ENCODE assay signal across 25 mouse cellular contexts in genomic region chr2:155394586-155394985, GRCm38 (mm10).
"Had no signal": no experiment of that assay in that cellular context is flagged by ENCODE, and none has a peak within 500 bp of the region (broad histone marks: within the 10 kb centered on the region; RNA-seq: fewer than 3 reads in every experiment).

No protein-coding gene starts in this region.

- DNase-seq: kidney, postnatal 10 days; kidney, postnatal 36 days; layer of hippocampus, postnatal 36 days; liver; lung, adult 18-20 months; lung, postnatal 10 days; lung, postnatal 36 days; right cerebral cortex, adult 18-20 months; right cerebral cortex, postnatal 14 days; right cerebral cortex, postnatal 4 days; thymus, adult 2 months; thymus, postnatal 14 days; thymus, postnatal 4 days had no signal

- H3K4me3 ChIP-seq: kidney, embryonic 15.5 days; left cerebral cortex, adult 2 months; limb, embryonic 13.5 days; liver, embryonic 12.5 days; liver, embryonic 15.5 days; lung, embryonic 15.5 days; megakaryocyte, embryonic 14.5 days; midbrain, embryonic 10.5 days; midbrain, embryonic 15.5 days; neural tube, embryonic 12.5 days; neural tube, embryonic 15.5 days had no signal

- H3K9me3 ChIP-seq: kidney, embryonic 15.5 days; limb, embryonic 13.5 days; liver, embryonic 12.5 days; liver, embryonic 15.5 days; lung, embryonic 15.5 days; megakaryocyte, embryonic 14.5 days; midbrain, embryonic 10.5 days; midbrain, embryonic 15.5 days; neural tube, embryonic 12.5 days; neural tube, embryonic 15.5 days had no signal

- H3K27ac ChIP-seq: kidney, embryonic 15.5 days; left cerebral cortex, adult 2 months; limb, embryonic 13.5 days; liver, embryonic 12.5 days; liver, embryonic 15.5 days; lung, embryonic 15.5 days; midbrain, embryonic 10.5 days; midbrain, embryonic 15.5 days; neural tube, embryonic 12.5 days; neural tube, embryonic 15.5 days; stomach, postnatal 0 days had no signal

- H3K4me2 ChIP-seq: kidney, embryonic 15.5 days; limb, embryonic 13.5 days; liver, embryonic 12.5 days; liver, embryonic 15.5 days; lung, embryonic 15.5 days; midbrain, embryonic 15.5 days; neural tube, embryonic 12.5 days; neural tube, embryonic 15.5 days had no signal

- H3K27me3 ChIP-seq: kidney, embryonic 15.5 days; limb, embryonic 13.5 days; liver, embryonic 12.5 days; liver, embryonic 15.5 days; lung, embryonic 15.5 days; megakaryocyte, embryonic 14.5 days; midbrain, embryonic 15.5 days; neural tube, embryonic 12.5 days; neural tube, embryonic 15.5 days had no signal

- H3K9ac ChIP-seq: kidney, embryonic 15.5 days; limb, embryonic 13.5 days; liver, embryonic 12.5 days; liver, embryonic 15.5 days; lung, embryonic 15.5 days; midbrain, embryonic 15.5 days; neural tube, embryonic 12.5 days; neural tube, embryonic 15.5 days had no signal

- H3K4me1 ChIP-seq: kidney, embryonic 15.5 days; liver, embryonic 12.5 days; liver, embryonic 15.5 days; lung, embryonic 15.5 days; midbrain, embryonic 10.5 days; midbrain, embryonic 15.5 days; neural tube, embryonic 12.5 days; neural tube, embryonic 15.5 days had no signal

- ATAC-seq: liver, embryonic 12.5 days; midbrain, embryonic 15.5 days had no signal
